Mouse (Mus musculus): ENCODE measurements around the gene C1s2. TPM values are rescaled to one million over a fixed set of nuclear protein-coding genes. Genes with fewer than 3 reads are reported as not detected.
"Not testable (repeated sequence)": the region's sequence is repeated elsewhere in the genome, so short reads cannot be mapped to it uniquely, and the experiment has no call there.

The C1s2 gene
- polyA plus RNA-seq, 1 experiment from 2014 or later: 0.08 TPM

DNA sequence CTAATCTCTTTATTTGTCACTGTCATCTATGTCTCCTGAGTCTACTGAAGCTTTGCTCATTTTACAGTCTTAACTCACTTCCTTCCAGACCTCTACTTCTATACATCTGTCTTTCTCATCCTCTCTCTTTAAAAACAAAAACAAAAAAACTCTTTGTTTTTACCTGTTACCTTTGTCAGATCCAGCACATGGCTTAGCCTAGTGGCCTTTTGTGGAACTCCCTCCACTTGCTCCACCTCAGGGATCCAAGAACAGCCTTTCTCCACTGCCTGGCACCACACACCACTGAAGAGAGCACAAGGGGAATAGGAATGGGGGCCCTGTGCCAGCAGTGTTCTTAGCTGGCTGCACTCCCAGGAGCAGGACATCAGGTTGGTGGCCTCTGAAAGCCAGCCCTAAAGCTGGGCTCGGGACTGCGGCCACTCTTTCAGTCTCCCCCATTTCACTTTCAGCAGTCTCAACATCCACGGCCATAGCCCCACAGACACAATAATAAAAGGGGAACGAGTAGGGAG is 43.6 kb downstream of the C1s2 start:
- ATAC-seq: no peak
- Histone ChIP-seq H3K4me1 (replicated peaks; ENCODE audit: control insufficient read depth, insufficient read depth, low read length) (no peaks in the 10 kb centered on the region), H3K27me3 (replicated peaks; ENCODE audit: control insufficient read depth, insufficient read depth, low read length) (no peaks in the 10 kb centered on the region), H3K4me2 (ENCODE audit: low read length) (no peak overlapping the region), H3K4me3 (replicated peaks; ENCODE audit: low read length) (no peak overlapping the region), H3K36me3 (ENCODE audit: control insufficient read depth, insufficient read depth) (no peaks in the 10 kb centered on the region), H3K9ac (replicated peaks; ENCODE audit: low read depth, low read length) (no peak overlapping the region), H3K27ac (ENCODE audit: low read length) (no peak overlapping the region), H3K9me3 (ENCODE audit: control insufficient read depth, low read length) (no peaks in the 10 kb centered on the region)
- 72% methylated on average over 4 of the region's 4 CpGs for WGBS

- Histone ChIP-seq H3K4me1 (replicated peaks; ENCODE audit: control insufficient read depth, insufficient read depth, low read length) (no peaks in the 10 kb centered on the region), H3K4me3 (replicated peaks; ENCODE audit: low read length) (no peak overlapping the region), H3K9ac (replicated peaks; ENCODE audit: low read depth, low read length) (no peak overlapping the region), H3K4me2 (ENCODE audit: low read length) (no peak overlapping the region), H3K36me3 (ENCODE audit: control insufficient read depth, insufficient read depth) (no peaks in the 10 kb centered on the region), H3K27ac (ENCODE audit: low read length) (no peak overlapping the region), H3K27me3 (replicated peaks; ENCODE audit: control insufficient read depth, insufficient read depth, low read length) (no peaks in the 10 kb centered on the region), H3K9me3 (ENCODE audit: control insufficient read depth, low read length) (no peaks in the 10 kb centered on the region)
- ATAC-seq: no peak
Observed at GRCm38 (mm10) chr6:124588771-124589170, 47.1 kb downstream of the C1s2 start.

DNA sequence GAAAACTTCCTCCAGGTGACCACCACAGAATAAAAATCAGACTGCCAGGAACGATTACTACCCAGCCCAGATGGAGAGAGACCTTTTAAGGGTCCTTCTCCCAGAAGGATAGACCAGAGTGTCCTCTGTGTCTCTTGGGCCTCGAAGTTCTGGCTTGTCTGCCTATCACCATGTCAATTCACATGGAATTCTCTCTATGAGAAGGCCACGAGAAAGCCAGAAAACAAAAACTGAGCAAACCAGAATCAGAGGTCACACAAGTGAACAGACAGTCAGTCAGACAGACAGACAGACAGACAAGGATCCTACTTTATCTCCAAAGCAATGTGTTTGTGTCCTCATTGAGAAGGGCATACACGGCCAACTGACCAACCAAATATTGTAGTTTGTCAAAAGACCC is 49.6 kb downstream of the C1s2 start:
- Histone ChIP-seq H3K9ac (replicated peaks; ENCODE audit: low read depth, low read length) (no peak overlapping the region), H3K9me3 (ENCODE audit: control insufficient read depth, low read length) (no peaks in the 10 kb centered on the region), H3K27me3 (replicated peaks; ENCODE audit: control insufficient read depth, insufficient read depth, low read length) (no peaks in the 10 kb centered on the region), H3K4me2 (ENCODE audit: low read length) (no peak overlapping the region), H3K27ac (ENCODE audit: low read length) (no peak overlapping the region), H3K4me1 (replicated peaks; ENCODE audit: control insufficient read depth, insufficient read depth, low read length) (no peaks in the 10 kb centered on the region), H3K36me3 (ENCODE audit: control insufficient read depth, insufficient read depth) (no peaks in the 10 kb centered on the region), H3K4me3 (replicated peaks; ENCODE audit: low read length) (no peak overlapping the region)
- 73% methylated on average over 4 of the region's 4 CpGs for WGBS
- ATAC-seq: no peak

DNA sequence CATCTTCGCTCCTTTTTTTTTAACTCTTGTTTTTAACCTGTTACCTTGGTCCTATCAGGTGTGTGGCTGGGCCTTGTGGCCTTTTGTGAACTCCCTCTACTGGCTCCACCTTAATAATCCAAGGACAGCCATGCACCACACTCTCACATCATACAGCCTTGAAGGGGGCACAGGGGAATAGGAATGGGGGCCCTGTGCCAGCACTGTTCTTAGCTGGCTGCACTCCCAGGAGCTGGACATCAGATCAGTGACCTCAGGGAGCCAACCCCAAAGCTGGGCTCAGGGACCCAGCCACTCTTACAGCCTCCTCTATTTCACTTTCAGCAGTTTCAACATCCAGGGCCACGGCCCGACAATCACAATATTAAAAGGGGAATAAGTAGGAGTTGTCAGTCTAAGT is 50.1 kb downstream of the C1s2 start:
- no peak overlapping the region for H3K4me3 ChIP-seq (replicated peaks; ENCODE audit: low read length)
- no peak for ATAC-seq
- H3K4me1 ChIP-seq (replicated peaks; ENCODE audit: control insufficient read depth, insufficient read depth, low read length): no peaks in the 10 kb centered on the region
- no peak overlapping the region for H3K4me2 ChIP-seq (ENCODE audit: low read length)
- H3K27ac ChIP-seq (ENCODE audit: low read length): no peak overlapping the region
- H3K9me3 ChIP-seq (ENCODE audit: control insufficient read depth, low read length): no peaks in the 10 kb centered on the region
- no peak overlapping the region for H3K9ac ChIP-seq (replicated peaks; ENCODE audit: low read depth, low read length)
- no peaks in the 10 kb centered on the region for H3K27me3 ChIP-seq (replicated peaks; ENCODE audit: control insufficient read depth, insufficient read depth, low read length)
- no peaks in the 10 kb centered on the region for H3K36me3 ChIP-seq (ENCODE audit: control insufficient read depth, insufficient read depth)
- 80% methylated on average over 3 of the region's 3 CpGs for WGBS

DNA sequence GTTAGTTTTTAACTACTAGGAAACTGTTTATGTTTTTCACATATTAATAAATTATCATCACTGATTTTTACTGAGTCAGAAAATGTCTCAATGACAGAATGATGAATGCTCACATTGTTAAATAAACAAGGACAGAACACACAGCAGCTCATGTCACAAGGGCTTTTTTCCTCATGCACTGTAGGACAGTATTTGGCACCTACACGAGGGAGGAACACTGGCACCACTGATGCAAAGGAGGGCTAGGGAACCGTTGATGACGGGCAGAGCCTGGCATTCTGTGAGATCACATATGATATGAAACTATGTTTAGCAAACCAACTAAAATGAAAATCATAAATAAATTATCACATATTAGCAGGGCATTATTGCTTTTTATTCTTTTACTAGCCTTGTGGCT is 51.0 kb downstream of the C1s2 start:
- no peak overlapping the region for H3K9ac ChIP-seq (replicated peaks; ENCODE audit: low read depth, low read length)
- 84% methylated on average over 3 of the region's 3 CpGs for WGBS
- no peak overlapping the region for H3K4me2 ChIP-seq (ENCODE audit: low read length)
- no peaks in the 10 kb centered on the region for H3K36me3 ChIP-seq (ENCODE audit: control insufficient read depth, insufficient read depth)
- H3K4me3 ChIP-seq (replicated peaks; ENCODE audit: low read length): no peak overlapping the region
- ATAC-seq: no peak
- H3K4me1 ChIP-seq (replicated peaks; ENCODE audit: control insufficient read depth, insufficient read depth, low read length): no peaks in the 10 kb centered on the region
- H3K27ac ChIP-seq (ENCODE audit: low read length): no peak overlapping the region
- H3K9me3 ChIP-seq (ENCODE audit: control insufficient read depth, low read length): no peaks in the 10 kb centered on the region
- H3K27me3 ChIP-seq (replicated peaks; ENCODE audit: control insufficient read depth, insufficient read depth, low read length): no peaks in the 10 kb centered on the region

- Histone ChIP-seq H3K36me3 (ENCODE audit: control insufficient read depth, insufficient read depth) (no peaks in the 10 kb centered on the region), H3K4me2 (ENCODE audit: low read length) (no peak overlapping the region), H3K9ac (replicated peaks; ENCODE audit: low read depth, low read length) (no peak overlapping the region), H3K9me3 (ENCODE audit: control insufficient read depth, low read length) (no peaks in the 10 kb centered on the region), H3K27ac (ENCODE audit: low read length) (no peak overlapping the region), H3K4me1 (replicated peaks; ENCODE audit: control insufficient read depth, insufficient read depth, low read length) (no peaks in the 10 kb centered on the region), H3K4me3 (replicated peaks; ENCODE audit: low read length) (no peak overlapping the region), H3K27me3 (replicated peaks; ENCODE audit: control insufficient read depth, insufficient read depth, low read length) (no peaks in the 10 kb centered on the region)
- ATAC-seq: no peak
- WGBS: 94% methylated on average over 1 of the region's 1 CpGs
Observed at GRCm38 (mm10) chr6:124582231-124582630, 53.7 kb downstream of the C1s2 start.

- ATAC-seq; H3K9ac ChIP-seq (replicated peaks; ENCODE audit: low read depth, low read length); H3K4me2 ChIP-seq (ENCODE audit: low read length); H3K27me3 ChIP-seq (replicated peaks; ENCODE audit: control insufficient read depth, insufficient read depth, low read length); H3K36me3 ChIP-seq (ENCODE audit: control insufficient read depth, insufficient read depth); H3K4me1 ChIP-seq (replicated peaks; ENCODE audit: control insufficient read depth, insufficient read depth, low read length); H3K27ac ChIP-seq (ENCODE audit: low read length); H3K4me3 ChIP-seq (replicated peaks; ENCODE audit: low read length); H3K9me3 ChIP-seq (ENCODE audit: control insufficient read depth, low read length): not testable (repeated sequence)
- 79% methylated on average over 7 of the region's 7 CpGs for WGBS
Observed at GRCm38 (mm10) chr6:124580155-124580554, 55.7 kb downstream of the C1s2 start.

GRCm38 (mm10) chr6:124575155-124575678 is 60.7 kb downstream of the C1s2 start:
- not testable (repeated sequence) for H3K9ac ChIP-seq (replicated peaks; ENCODE audit: low read depth, low read length); H3K27ac ChIP-seq (ENCODE audit: low read length); H3K4me1 ChIP-seq (replicated peaks; ENCODE audit: control insufficient read depth, insufficient read depth, low read length); H3K36me3 ChIP-seq (ENCODE audit: control insufficient read depth, insufficient read depth); H3K4me2 ChIP-seq (ENCODE audit: low read length); H3K27me3 ChIP-seq (replicated peaks; ENCODE audit: control insufficient read depth, insufficient read depth, low read length); H3K9me3 ChIP-seq (ENCODE audit: control insufficient read depth, low read length); ATAC-seq; H3K4me3 ChIP-seq (replicated peaks; ENCODE audit: low read length)
- WGBS: 81% methylated on average over 3 of the region's 3 CpGs
